Mouse (Mus musculus) intestine, embryonic 14.5 days (tissue): ENCODE results near the gene Pinlyp. TPM values are rescaled to one million over a fixed set of nuclear protein-coding genes. Genes with fewer than 3 reads are reported as not detected.

ENCODE experiments used
- ATAC-seq: fragments of 200-750 bp; cut with Nextera tagmentation; replicated peaks from 2 replicates; pipeline ENCODE4 v1.8.0; 2017; ENCODE audit warnings: low read depth, moderate number of reproducible peaks, moderate TSS enrichment, moderate library complexity; ENCODE audit not compliant: low FRiP score, low TSS enrichment
- DNase-seq: peaks from one replicate; pipeline ENCODE4 v3.0.0-alpha.2; 2018; ENCODE audit warnings: low spot score
- H3K27ac ChIP-seq: fragments of 300-500 bp; sonication (generic); 2 replicates; pipeline ENCODE4 v1.5.1; 2014; ENCODE audit warnings: low read depth, mild to moderate bottlenecking, control low read depth
- H3K27me3 ChIP-seq: fragments of 300-500 bp; sonication (generic); replicated peaks from 2 replicates; pipeline ENCODE4 v1.6.1; 2014; ENCODE audit warnings: low read length, control low read depth; ENCODE audit not compliant: control insufficient read depth, insufficient read depth
- H3K36me3 ChIP-seq: fragments of 300-500 bp; sonication (generic); 2 replicates; pipeline ENCODE4 v1.6.1; 2014; ENCODE audit warnings: low read length, control low read depth; ENCODE audit not compliant: control insufficient read depth, insufficient read depth
- H3K4me1 ChIP-seq: fragments of 300-500 bp; sonication (generic); replicated peaks from 2 replicates; pipeline ENCODE4 v1.6.1; 2014; ENCODE audit warnings: low read length, control low read depth, mixed read lengths; ENCODE audit not compliant: control insufficient read depth, insufficient read depth
- H3K4me2 ChIP-seq: fragments of 300-500 bp; sonication (generic); 2 replicates; pipeline ENCODE4 v1.6.1; 2014; ENCODE audit warnings: low read length
- H3K4me3 ChIP-seq: fragments of 300-500 bp; sonication (generic); 2 replicates; pipeline ENCODE4 v1.5.1; 2014; ENCODE audit warnings: low read depth, low read length, control low read depth, mixed read lengths
- H3K9ac ChIP-seq: fragments of 300-500 bp; sonication (generic); 2 replicates; pipeline ENCODE4 v1.6.1; 2014; ENCODE audit warnings: mild to moderate bottlenecking, low read length
- H3K9me3 ChIP-seq: fragments of 300-500 bp; sonication (generic); 2 replicates; pipeline ENCODE4 v1.6.1; 2016; ENCODE audit warnings: low read length, control low read depth; ENCODE audit not compliant: control insufficient read depth
- WGBS: fragments of 180-500 bp; shearing (Covaris S2); extraction: QIAGEN DNeasy Blood & Tissue Kit; methylation state at CpG from one replicate; pipeline ENCODE4 v1.1.7; 2014; 5-methylcytosine and 5-hydroxymethylcytosine counted together
- polyA plus RNA-seq: library from polyadenylated mRNA; unstranded; fragments of >200 nt; fragmentation: Nextera tagmentation; extraction: Ambion mirVana; gene quantifications from 2 replicates; pipeline ENCODE4 v1.2.1, GENCODE M21; 2014

The Pinlyp gene
- polyA plus RNA-seq, 1 experiment from 2014 or later, result not detected

GRCm38 (mm10) chr7:24537081-24537480 is 8.8 kb downstream of the Pinlyp start:
- Histone ChIP-seq H3K4me2 (no peak overlapping the region), H3K36me3 (peaks cover 16% of the 10 kb centered on the region), H3K9me3 (no peaks in the 10 kb centered on the region), H3K4me3 (no peak overlapping the region), H3K27me3 (0 out of 2 replicates have a peak, but pooled peaks cover 3% of the 10 kb centered on the region), H3K4me1 (peaks cover 4% of the 10 kb centered on the region), H3K27ac (no peak overlapping the region), H3K9ac (no peak overlapping the region)
- no peak for DNase-seq
- WGBS, result 83% methylated on average over 4 of the region's 4 CpGs
- ATAC-seq, result no peak

GRCm38 (mm10) chr7:24534301-24534700 is 11.6 kb downstream of the Pinlyp start:
- peaks cover 13% of the 10 kb centered on the region for H3K4me1 ChIP-seq
- peaks cover 16% of the 10 kb centered on the region for H3K36me3 ChIP-seq
- ATAC-seq (no peak), DNase-seq (no peak)
- no peak overlapping the region for H3K4me2 ChIP-seq
- no peaks in the 10 kb centered on the region for H3K9me3 ChIP-seq
- H3K27ac ChIP-seq, result no peak overlapping the region
- H3K27me3 ChIP-seq, result 0 out of 2 replicates have a peak, but pooled peaks cover 3% of the 10 kb centered on the region
- 46% methylated on average over 19 of the region's 19 CpGs for WGBS
- H3K9ac ChIP-seq, result no peak overlapping the region
- H3K4me3 ChIP-seq, result no peak overlapping the region

GRCm38 (mm10) chr7:24533806-24534205 is 12.1 kb downstream of the Pinlyp start:
- Histone ChIP-seq H3K27me3 (0 out of 2 replicates have a peak, but pooled peaks cover 3% of the 10 kb centered on the region), H3K4me1 (peaks cover 15% of the 10 kb centered on the region), H3K9me3 (no peaks in the 10 kb centered on the region), H3K4me3 (no peak overlapping the region), H3K9ac (no peak overlapping the region), H3K4me2 (no peak overlapping the region), H3K27ac (no peak overlapping the region), H3K36me3 (peaks cover 16% of the 10 kb centered on the region)
- 48% methylated on average over 42 of the region's 42 CpGs for WGBS
- no peak for ATAC-seq
- DNase-seq, result no peak

GRCm38 (mm10) chr7:24533031-24533571 is 12.8 kb downstream of the Pinlyp start:
- WGBS, result 76% methylated on average over 28 of the region's 28 CpGs
- Histone ChIP-seq H3K36me3 (peaks cover 16% of the 10 kb centered on the region), H3K27me3 (0 out of 2 replicates have a peak, but pooled peaks cover 3% of the 10 kb centered on the region), H3K9me3 (no peaks in the 10 kb centered on the region), H3K4me1 (peaks cover 15% of the 10 kb centered on the region), H3K27ac (no peak overlapping the region), H3K4me3 (no peak overlapping the region), H3K4me2 (no peak overlapping the region), H3K9ac (no peak overlapping the region)
- DNase-seq, result no peak
- no peak for ATAC-seq

- peak overlapping the region; percentile 63 for H3K27ac ChIP-seq
- H3K36me3 ChIP-seq, result peaks cover 16% of the 10 kb centered on the region
- H3K4me1 ChIP-seq, result peaks cover 15% of the 10 kb centered on the region
- H3K27me3 ChIP-seq, result 0 out of 2 replicates have a peak, but pooled peaks cover 3% of the 10 kb centered on the region
- H3K4me3 ChIP-seq, result peak overlapping the region; percentile 82
- WGBS, result 2% methylated on average over 43 of the region's 43 CpGs
- H3K9ac ChIP-seq, result peak overlapping the region; percentile 75
- peak; percentile 86 for DNase-seq
- peak; percentile 52 for ATAC-seq
- H3K4me2 ChIP-seq, result peak overlapping the region; percentile 93
- H3K9me3 ChIP-seq, result no peaks in the 10 kb centered on the region
These were observed 14.5 kb downstream of the Pinlyp start for GRCm38 (mm10) chr7:24531211-24531971.

GRCm38 (mm10) chr7:24530062-24530931 is 15.6 kb downstream of the Pinlyp start, which contains the start of gene Irgq:
Gene Irgq, plus strand, starts transcription at chr7:24530689.
- H3K36me3 ChIP-seq, result peaks cover 16% of the 10 kb centered on the region
- peak within 1 kb of the TSS; percentile 82 for H3K4me3 ChIP-seq
- DNase-seq (peak; percentile 99), ATAC-seq (peak; percentile 95)
- WGBS, result under 1% methylated on average over 44 of the region's 44 CpGs
- peak within 1 kb of the TSS; percentile 75 for H3K9ac ChIP-seq
- peak within 1 kb of the TSS; percentile 88 for H3K27ac ChIP-seq
- peak within 1 kb of the TSS; percentile 93 for H3K4me2 ChIP-seq
- peaks cover 15% of the 10 kb centered on the region for H3K4me1 ChIP-seq
- H3K9me3 ChIP-seq, result no peaks in the 10 kb centered on the region
- 0 out of 2 replicates have a peak, but pooled peaks cover 3% of the 10 kb centered on the region for H3K27me3 ChIP-seq

- Histone ChIP-seq H3K9ac (peak overlapping the region; percentile 69), H3K27me3 (0 out of 2 replicates have a peak, but pooled peaks cover 3% of the 10 kb centered on the region), H3K36me3 (peaks cover 15% of the 10 kb centered on the region), H3K27ac (peak overlapping the region; percentile 88), H3K4me3 (peak overlapping the region; percentile 82), H3K9me3 (no peaks in the 10 kb centered on the region), H3K4me1 (peaks cover 15% of the 10 kb centered on the region), H3K4me2 (peak overlapping the region; percentile 93)
- DNase-seq (no peak), ATAC-seq (no peak)
- 56% methylated on average over 11 of the region's 11 CpGs for WGBS
These were observed 16.3 kb downstream of the Pinlyp start for GRCm38 (mm10) chr7:24529580-24529979.

GRCm38 (mm10) chr7:24528861-24529260 is 17.1 kb downstream of the Pinlyp start:
- H3K27me3 ChIP-seq, result 0 out of 2 replicates have a peak, but pooled peaks cover 3% of the 10 kb centered on the region
- H3K4me1 ChIP-seq, result peaks cover 15% of the 10 kb centered on the region
- no peak overlapping the region for H3K27ac ChIP-seq
- no peak overlapping the region for H3K9ac ChIP-seq
- ATAC-seq (no peak), DNase-seq (no peak)
- H3K4me3 ChIP-seq, result no peak overlapping the region
- 94% methylated on average over 11 of the region's 11 CpGs for WGBS
- H3K36me3 ChIP-seq, result peaks cover 8% of the 10 kb centered on the region; the same call in 1 of the 2 replicates
- no peak overlapping the region for H3K4me2 ChIP-seq
- no peaks in the 10 kb centered on the region for H3K9me3 ChIP-seq
